Mouse (Mus musculus): ENCODE measurements around the gene Boll. TPM values are rescaled to one million over a fixed set of nuclear protein-coding genes. Genes with fewer than 3 reads are reported as not detected.

Gene Boll
- total and polyA plus RNA-seq, 3 experiments = not detected

DNA sequence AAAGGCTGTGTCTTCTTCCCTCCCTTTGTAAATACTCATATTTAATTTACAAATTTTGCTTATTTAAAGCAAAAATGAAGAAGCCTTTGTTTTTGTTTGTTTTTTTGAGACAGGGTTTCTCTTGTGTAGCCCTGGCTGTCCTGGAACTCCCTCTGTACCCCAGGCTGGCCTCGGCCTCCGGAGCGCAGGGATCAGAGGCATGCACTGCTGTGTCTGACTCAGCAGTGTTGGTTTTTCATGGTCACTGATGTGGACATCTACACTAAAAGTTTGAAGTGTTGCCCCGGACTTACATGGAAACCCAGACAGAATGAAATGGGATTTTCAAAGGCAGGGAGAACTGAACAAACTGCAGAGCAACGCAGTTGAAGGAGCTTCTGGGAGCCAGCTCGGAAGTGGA lies 155.7 kb downstream of the Boll start:
- Histone ChIP-seq H3K4me3 (replicated peaks in 1 of 3; ENCODE audit: low read depth in 2 of 3, low read length in 2 of 3, poor library complexity in 1 of 3) (no peak overlapping the region), H3K27me3 (replicated peaks) (no peaks in the 10 kb centered on the region), H3K27ac (ENCODE audit: insufficient read depth, low read depth) (no peak overlapping the region), H3K9ac (ENCODE audit: insufficient read depth, low read depth) (no peak overlapping the region), H3K36me3 (replicated peaks in 1 of 2; ENCODE audit: control insufficient read depth in 1 of 2, insufficient read depth in 1 of 2, low read length in 1 of 2) (no peaks in the 10 kb centered on the region), H3K79me2 (replicated peaks; ENCODE audit: control insufficient read depth, extremely low read depth, insufficient read depth, poor library complexity, severe bottlenecking) (no peaks in the 10 kb centered on the region), H3K4me1 (ENCODE audit: control insufficient read depth in 1 of 2, insufficient read depth in 2 of 2) (peaks cover 0 to 4% of the 10 kb centered on the region in 2 experiments; a peak in 1 of 4 replicates), H3K4me2 (ENCODE audit: insufficient read depth, low read depth, poor library complexity, severe bottlenecking) (no peak overlapping the region), H3K9me3 (replicated peaks; ENCODE audit: low read length) (no peaks in the 10 kb centered on the region)
- in situ Hi-C loops (cut with MboI; ENCODE audit: low pct_ligation_motif_present, low pct_unique_long_range_greater_than_20kb, low sequenced_read_pairs) = no loop called here
- TF ChIP-seq PAX5 (IDR thresholded peaks at IDR 0.05; ENCODE audit: low read length) (no peak), USF1 (IDR thresholded peaks at IDR 0.05; ENCODE audit: low read depth, low read length) (no peak), ZMIZ1 (IDR thresholded peaks at IDR 0.05; ENCODE audit: low read depth, low read length) (no peak), GABPA (IDR thresholded peaks at IDR 0.05; ENCODE audit: insufficient replicate concordance, low read depth, low read length) (no peak), TCF12 (IDR thresholded peaks at IDR 0.05; ENCODE audit: low read depth, low read length) (no peak), JUND (conservative IDR thresholded peaks at IDR 0.05; ENCODE audit: low read depth, low read length) (no peak), MEF2A (IDR thresholded peaks at IDR 0.05; ENCODE audit: borderline replicate concordance, low read depth, low read length) (no peak)
- dilution Hi-C loops (cut with MboI; ENCODE audit: extremely low pct_ligation_motif_present, extremely low pct_unique_long_range_greater_than_20kb, low sequenced_read_pairs) = no loop called here
- DNase-seq (ENCODE audit: extremely low read depth) = no peak

- Histone ChIP-seq H3K9ac (ENCODE audit: insufficient read depth, low read depth) (no peak overlapping the region), H3K36me3 (replicated peaks in 1 of 2; ENCODE audit: control insufficient read depth in 1 of 2, insufficient read depth in 1 of 2, low read length in 1 of 2) (no peaks in the 10 kb centered on the region), H3K27ac (ENCODE audit: insufficient read depth, low read depth) (no peak overlapping the region), H3K79me2 (replicated peaks; ENCODE audit: control insufficient read depth, extremely low read depth, insufficient read depth, poor library complexity, severe bottlenecking) (no peaks in the 10 kb centered on the region), H3K4me2 (ENCODE audit: insufficient read depth, low read depth, poor library complexity, severe bottlenecking) (no peak overlapping the region), H3K27me3 (replicated peaks) (no peaks in the 10 kb centered on the region), H3K4me3 (replicated peaks in 1 of 3; ENCODE audit: low read depth in 2 of 3, low read length in 2 of 3, poor library complexity in 1 of 3) (no peak overlapping the region), H3K4me1 (ENCODE audit: control insufficient read depth in 1 of 2, insufficient read depth in 2 of 2) (peaks cover 0 to 4% of the 10 kb centered on the region in 2 experiments; a peak in 1 of 4 replicates), H3K9me3 (replicated peaks; ENCODE audit: low read length) (no peaks in the 10 kb centered on the region)
- dilution Hi-C loops (cut with MboI; ENCODE audit: extremely low pct_ligation_motif_present, extremely low pct_unique_long_range_greater_than_20kb, low sequenced_read_pairs) = no loop called here
- TF ChIP-seq E2F4 (IDR thresholded peaks at IDR 0.05; ENCODE audit: insufficient replicate concordance, low read depth, low read length) = no peak
- no peak for TF ChIP-seq MAFK (IDR thresholded peaks at IDR 0.05; ENCODE audit: insufficient replicate concordance, low read length)
- no peak for TF ChIP-seq CHD2 (IDR thresholded peaks at IDR 0.05; ENCODE audit: low read length)
- no peak for TF ChIP-seq CHD1 (IDR thresholded peaks at IDR 0.05; ENCODE audit: low read depth, low read length)
- TF ChIP-seq ELF1 (IDR thresholded peaks at IDR 0.05; ENCODE audit: low read depth, low read length) = no peak
- no peak for TF ChIP-seq USF1 (IDR thresholded peaks at IDR 0.05; ENCODE audit: low read depth, low read length)
- TF ChIP-seq RCOR1 (conservative IDR thresholded peaks at IDR 0.05; ENCODE audit: low read depth, low read length) = no peak
- TF ChIP-seq JUN (IDR thresholded peaks at IDR 0.05; ENCODE audit: insufficient read depth, low read depth, low read length) = no peak
- no peak for TF ChIP-seq HCFC1 (IDR thresholded peaks at IDR 0.05; ENCODE audit: low read depth, low read length)
- no peak for TF ChIP-seq MXI1 (IDR thresholded peaks at IDR 0.05; ENCODE audit: low read depth, low read length)
- no peak for TF ChIP-seq POLR2AphosphoS2 (IDR thresholded peaks at IDR 0.05; ENCODE audit: low read depth, low read length)
- TF ChIP-seq UBTF (IDR thresholded peaks at IDR 0.05; ENCODE audit: low read depth, low read length) = no peak
- no peak for DNase-seq (ENCODE audit: extremely low read depth)
- in situ Hi-C loops (cut with MboI; ENCODE audit: low pct_ligation_motif_present, low pct_unique_long_range_greater_than_20kb, low sequenced_read_pairs) = no loop called here
Measured at GRCm38 (mm10) chr1:55205808-55206327, 157.4 kb downstream of the Boll start.

Measured in CH12.LX (cell line).